Mouse (Mus musculus): ENCODE measurements around the gene Fam163a. TPM values are rescaled to one million over a fixed set of nuclear protein-coding genes. Genes with fewer than 3 reads are reported as not detected.

Fam163a gene
- total and polyA plus RNA-seq, 3 experiments: not detected

GRCm38 (mm10) chr1:156046688-156047087 is 158.1 kb downstream of the Fam163a start (continued):
- no peak for TF ChIP-seq RAD21 (IDR thresholded peaks at IDR 0.05; ENCODE audit: low read depth, low read length)
- no peak for TF ChIP-seq MAFK (IDR thresholded peaks at IDR 0.05; ENCODE audit: borderline replicate concordance, low read depth, low read length)
- no peak for TF ChIP-seq MYC (IDR thresholded peaks at IDR 0.05; ENCODE audit: low read depth, low read length)

GRCm38 (mm10) chr1:156044211-156044611 is 160.6 kb downstream of the Fam163a start:
- DNase-seq (ENCODE audit: low read depth, low spot score): no peak
- peaks cover 40% of the 10 kb centered on the region for H3K79me2 ChIP-seq (ENCODE audit: control insufficient read depth, insufficient read depth, low read length, poor library complexity)
- no peak for TF ChIP-seq USF1 (IDR thresholded peaks at IDR 0.05; ENCODE audit: low read depth, low read length)
- no peak for TF ChIP-seq EP300 (IDR thresholded peaks at IDR 0.05; ENCODE audit: low read depth in 1 of 2, low read length in 2 of 2)
- no peak for TF ChIP-seq NRF1 (IDR thresholded peaks at IDR 0.05; ENCODE audit: insufficient read depth, low read depth, low read length, poor library complexity, severe bottlenecking)
- no peak for TF ChIP-seq NELFE (IDR thresholded peaks at IDR 0.05; ENCODE audit: low read depth, low read length)
- TF ChIP-seq CTCF (IDR thresholded peaks at IDR 0.05 in 2 of 3, conservative IDR thresholded peaks at IDR 0.05 in 1 of 3; ENCODE audit: control insufficient read depth in 1 of 3, insufficient read depth in 1 of 3, low read depth in 2 of 3, low read length in 3 of 3, poor library complexity in 1 of 3, severe bottlenecking in 1 of 3): no peak
- no peak for TF ChIP-seq BHLHE40 (IDR thresholded peaks at IDR 0.05; ENCODE audit: borderline replicate concordance, low read depth, low read length)
- no peak for TF ChIP-seq SMC3 (IDR thresholded peaks at IDR 0.05; ENCODE audit: low read depth, low read length)
- no peak for TF ChIP-seq POLR2AphosphoS2 (IDR thresholded peaks at IDR 0.05; ENCODE audit: low read length)
- no peak for TF ChIP-seq E2F4 (IDR thresholded peaks at IDR 0.05; ENCODE audit: borderline replicate concordance, low read depth, low read length)
- no peak for TF ChIP-seq MAZ (IDR thresholded peaks at IDR 0.05; ENCODE audit: low read depth, low read length)
- TF ChIP-seq CHD2 (IDR thresholded peaks at IDR 0.05; ENCODE audit: low read length): no peak
- no peaks in the 10 kb centered on the region for H3K9me3 ChIP-seq (replicated peaks; ENCODE audit: insufficient read depth, low read length)
- no peak overlapping the region for H3K4me3 ChIP-seq (ENCODE audit: control insufficient read depth in 1 of 2, insufficient read depth in 1 of 2, low read depth in 2 of 2, low read length in 2 of 2)
- H3K27ac ChIP-seq (ENCODE audit: control insufficient read depth, low read depth, low read length): no peak overlapping the region
- peaks cover 13 to 26% of the 10 kb centered on the region in 2 experiments for H3K36me3 ChIP-seq (ENCODE audit: control insufficient read depth in 1 of 2, insufficient read depth in 2 of 2, low read length in 2 of 2)
- no peaks in the 10 kb centered on the region for H3K27me3 ChIP-seq (ENCODE audit: control insufficient read depth in 1 of 2, insufficient read depth in 2 of 2, low read length in 2 of 2)
- no peak overlapping the region for H3K9ac ChIP-seq (ENCODE audit: control insufficient read depth, low read depth, low read length, poor library complexity, severe bottlenecking)
- H3K4me1 ChIP-seq (ENCODE audit: control insufficient read depth in 1 of 2, insufficient read depth in 2 of 2, low read length in 2 of 2): peaks cover 5 to 6% of the 10 kb centered on the region in 2 experiments; a peak in 3 of 4 replicates

GRCm38 (mm10) chr1:156043027-156043426 is 161.8 kb downstream of the Fam163a start:
- Histone ChIP-seq H3K36me3 (ENCODE audit: control insufficient read depth in 1 of 2, insufficient read depth in 2 of 2, low read length in 2 of 2) (peaks cover 17 to 20% of the 10 kb centered on the region in 2 experiments), H3K27me3 (ENCODE audit: control insufficient read depth in 1 of 2, insufficient read depth in 2 of 2, low read length in 2 of 2) (no peaks in the 10 kb centered on the region), H3K4me1 (ENCODE audit: control insufficient read depth in 1 of 2, insufficient read depth in 2 of 2, low read length in 2 of 2) (peaks cover 5 to 6% of the 10 kb centered on the region in 2 experiments; a peak in 3 of 4 replicates), H3K27ac (ENCODE audit: control insufficient read depth, low read depth, low read length) (no peak overlapping the region), H3K9ac (ENCODE audit: control insufficient read depth, low read depth, low read length, poor library complexity, severe bottlenecking) (peak overlapping the region; percentile 33; the same call in 1 of the 2 replicates), H3K9me3 (replicated peaks; ENCODE audit: insufficient read depth, low read length) (no peaks in the 10 kb centered on the region), H3K4me3 (ENCODE audit: control insufficient read depth in 1 of 2, insufficient read depth in 1 of 2, low read depth in 2 of 2, low read length in 2 of 2) (no peak overlapping the region; a peak in 1 of 4 replicates), H3K79me2 (ENCODE audit: control insufficient read depth, insufficient read depth, low read length, poor library complexity) (peaks cover 46% of the 10 kb centered on the region)
- DNase-seq (ENCODE audit: low read depth, low spot score): peak; percentile 72
- TF ChIP-seq RAD21 (IDR thresholded peaks at IDR 0.05; ENCODE audit: low read depth, low read length): peak; percentile 26
- TF ChIP-seq MEF2A (IDR thresholded peaks at IDR 0.05; ENCODE audit: extremely low read depth, insufficient replicate concordance, low read depth, low read length, poor library complexity, severe bottlenecking): no peak
- no peak for TF ChIP-seq CHD1 (IDR thresholded peaks at IDR 0.05; ENCODE audit: low read depth, low read length)
- TF ChIP-seq SMC3 (IDR thresholded peaks at IDR 0.05; ENCODE audit: low read depth, low read length): peak; percentile 39; the same call in 1 of the 2 replicates
- TF ChIP-seq CTCF (IDR thresholded peaks at IDR 0.05 in 2 of 3, conservative IDR thresholded peaks at IDR 0.05 in 1 of 3; ENCODE audit: control insufficient read depth in 1 of 3, insufficient read depth in 1 of 3, low read depth in 2 of 3, low read length in 3 of 3, poor library complexity in 1 of 3, severe bottlenecking in 1 of 3): peak in 2 of 3 experiments; percentile 54 to 61; a peak in 4 of 6 replicates
